10 mouse cellular contexts compared by ENCODE assay signal in the genomic region with DNA sequence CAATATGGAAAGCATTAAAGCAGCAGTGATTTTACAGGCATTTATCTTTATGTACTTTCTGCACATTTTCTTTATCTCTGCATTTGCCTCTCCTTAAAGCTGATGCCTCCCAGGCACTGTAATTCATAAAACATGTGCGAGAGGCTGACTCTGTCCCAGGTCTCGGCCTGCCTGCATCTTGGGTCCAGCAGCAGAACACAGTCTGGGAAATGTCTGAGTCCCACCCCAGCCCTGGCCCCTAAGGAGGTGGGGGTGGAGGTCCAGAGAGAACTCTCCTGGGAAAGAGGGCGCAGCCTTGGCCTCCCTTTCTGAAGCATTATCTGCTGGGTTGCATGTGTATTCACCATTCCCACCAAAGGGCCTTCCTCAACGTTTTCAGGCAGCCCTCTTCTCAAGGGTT.
A peak's percentile ranks its signal among the peaks of the same experiment; 100 is the strongest.
DNase-seq lines count a peak whose midpoint lies in the region; ATAC-seq and TF ChIP-seq lines count a peak whose summit lies in the region.
"Had no signal": no experiment of that assay in that cellular context is flagged by ENCODE, and none has a peak within 500 bp of the region (broad histone marks: within the 10 kb centered on the region; RNA-seq: fewer than 3 reads in every experiment).

No protein-coding gene starts in this region.

- H3K9ac ChIP-seq in hindbrain, embryonic 14.5 days = no peak overlapping the region
- H3K9ac ChIP-seq in hindbrain, embryonic 16.5 days (ENCODE audit: low read depth, low read length) = no peak overlapping the region
- no peak overlapping the region for H3K9ac ChIP-seq in midbrain, embryonic 14.5 days (replicated peaks; ENCODE audit: low read length)
- H3K9ac ChIP-seq in midbrain, postnatal 0 days (replicated peaks; ENCODE audit: low read length, poor library complexity, severe bottlenecking) = no peak overlapping the region
- no peak overlapping the region for H3K9ac ChIP-seq in embryonic facial prominence, embryonic 15.5 days
- H3K9ac ChIP-seq in neural tube, embryonic 14.5 days (replicated peaks; ENCODE audit: low read depth, low read length) = no peak overlapping the region
- H3K9ac ChIP-seq: liver, embryonic 15.5 days had no signal

- H3K9me3 ChIP-seq in hindbrain, embryonic 14.5 days (ENCODE audit: control insufficient read depth, low read length) = no peaks in the 10 kb centered on the region
- no peaks in the 10 kb centered on the region for H3K9me3 ChIP-seq in hindbrain, embryonic 16.5 days (ENCODE audit: control insufficient read depth, low read length)
- H3K9me3 ChIP-seq in midbrain, embryonic 14.5 days (ENCODE audit: control insufficient read depth, low read length) = no peaks in the 10 kb centered on the region
- H3K9me3 ChIP-seq in midbrain, postnatal 0 days (ENCODE audit: low read length) = no peaks in the 10 kb centered on the region
- no peaks in the 10 kb centered on the region for H3K9me3 ChIP-seq in embryonic facial prominence, embryonic 15.5 days (replicated peaks)
- H3K9me3 ChIP-seq in neural tube, embryonic 14.5 days (ENCODE audit: control insufficient read depth, low read length) = no peaks in the 10 kb centered on the region
- H3K9me3 ChIP-seq: liver, embryonic 15.5 days had no signal

- peak overlapping the region; percentile 55; the same call in 1 of the 2 replicates for H3K27ac ChIP-seq in hindbrain, embryonic 14.5 days
- no peak overlapping the region for H3K27ac ChIP-seq in hindbrain, embryonic 16.5 days (ENCODE audit: low read depth, low read length)
- peak overlapping the region; percentile 57 for H3K27ac ChIP-seq in midbrain, embryonic 14.5 days (replicated peaks; ENCODE audit: low read depth, low read length)
- H3K27ac ChIP-seq in midbrain, postnatal 0 days (ENCODE audit: low read depth, low read length) = no peak overlapping the region
- H3K27ac ChIP-seq in embryonic facial prominence, embryonic 15.5 days (replicated peaks) = peak overlapping the region; percentile 60; the same call in 1 of the 2 replicates
- peak overlapping the region; percentile 61; the same call in 1 of the 2 replicates for H3K27ac ChIP-seq in neural tube, embryonic 14.5 days (ENCODE audit: low read depth, low read length)
- H3K27ac ChIP-seq: liver, embryonic 15.5 days had no signal

- ATAC-seq in hindbrain, embryonic 14.5 days (ENCODE audit: low FRiP score) = no peak
- no peak for ATAC-seq in hindbrain, embryonic 16.5 days
- ATAC-seq in midbrain, embryonic 14.5 days (ENCODE audit: low FRiP score, low TSS enrichment) = no peak
- no peak for ATAC-seq in midbrain, postnatal 0 days (ENCODE audit: low FRiP score)
- ATAC-seq in embryonic facial prominence, embryonic 15.5 days (ENCODE audit: insufficient number of reproducible peaks, low FRiP score, low TSS enrichment, low read depth) = no peak
- peak; percentile 60 for ATAC-seq in neural tube, embryonic 14.5 days (ENCODE audit: low read depth)

- TF ChIP-seq CTCF in midbrain, postnatal 0 days (IDR thresholded peaks at IDR 0.05) = no peak

- H3K4me3 ChIP-seq in hindbrain, embryonic 14.5 days (replicated peaks; ENCODE audit: low read length) = no peak overlapping the region
- no peak overlapping the region for H3K4me3 ChIP-seq in hindbrain, embryonic 16.5 days (ENCODE audit: low read length)
- H3K4me3 ChIP-seq in midbrain, embryonic 14.5 days (replicated peaks; ENCODE audit: low read depth, low read length) = no peak overlapping the region
- no peak overlapping the region for H3K4me3 ChIP-seq in midbrain, postnatal 0 days (ENCODE audit: low read depth, low read length)
- no peak overlapping the region for H3K4me3 ChIP-seq in embryonic facial prominence, embryonic 15.5 days (replicated peaks)
- H3K4me3 ChIP-seq in neural tube, embryonic 14.5 days (ENCODE audit: low read depth, low read length) = no peak overlapping the region
- H3K4me3 ChIP-seq: liver, embryonic 15.5 days had no signal

- 57% methylated on average over 4 of the region's 4 CpGs for WGBS in hindbrain, embryonic 14.5 days
- WGBS in hindbrain, embryonic 16.5 days = 46% methylated on average over 4 of the region's 4 CpGs
- 55% methylated on average over 4 of the region's 4 CpGs for WGBS in midbrain, embryonic 14.5 days
- WGBS in midbrain, postnatal 0 days = 65% methylated on average over 4 of the region's 4 CpGs
- 37% methylated on average over 4 of the region's 4 CpGs for WGBS in embryonic facial prominence, embryonic 15.5 days
- 37% methylated on average over 4 of the region's 4 CpGs for WGBS in neural tube, embryonic 14.5 days

- H3K27me3 ChIP-seq in hindbrain, embryonic 14.5 days (ENCODE audit: control insufficient read depth, insufficient read depth, low read length) = no peaks in the 10 kb centered on the region
- H3K27me3 ChIP-seq in hindbrain, embryonic 16.5 days (replicated peaks; ENCODE audit: control insufficient read depth, insufficient read depth, low read length) = no peaks in the 10 kb centered on the region
- H3K27me3 ChIP-seq in midbrain, embryonic 14.5 days (ENCODE audit: control insufficient read depth, insufficient read depth, low read length) = no peaks in the 10 kb centered on the region
- no peaks in the 10 kb centered on the region for H3K27me3 ChIP-seq in midbrain, postnatal 0 days (ENCODE audit: insufficient read depth, low read length)
- no peaks in the 10 kb centered on the region for H3K27me3 ChIP-seq in embryonic facial prominence, embryonic 15.5 days
- H3K27me3 ChIP-seq in neural tube, embryonic 14.5 days (ENCODE audit: control insufficient read depth, insufficient read depth, low read length) = no peaks in the 10 kb centered on the region
- H3K27me3 ChIP-seq: liver, embryonic 15.5 days had no signal

- peaks cover 19% of the 10 kb centered on the region for H3K4me1 ChIP-seq in hindbrain, embryonic 14.5 days (replicated peaks; ENCODE audit: control insufficient read depth, insufficient read depth, low read length)
- peaks cover 3% of the 10 kb centered on the region; the same call in 1 of the 2 replicates for H3K4me1 ChIP-seq in hindbrain, embryonic 16.5 days (ENCODE audit: control insufficient read depth, insufficient read depth, low read depth, low read length)
- peaks cover 12% of the 10 kb centered on the region; the same call in 1 of the 2 replicates for H3K4me1 ChIP-seq in midbrain, embryonic 14.5 days (ENCODE audit: control insufficient read depth, insufficient read depth, low read length)
- H3K4me1 ChIP-seq in midbrain, postnatal 0 days (ENCODE audit: insufficient read depth, low read length) = no peaks in the 10 kb centered on the region
- H3K4me1 ChIP-seq in embryonic facial prominence, embryonic 15.5 days = peaks cover 9% of the 10 kb centered on the region; the same call in 1 of the 2 replicates
- H3K4me1 ChIP-seq in neural tube, embryonic 14.5 days (ENCODE audit: control insufficient read depth, insufficient read depth, low read length) = peaks cover 12% of the 10 kb centered on the region
- H3K4me1 ChIP-seq: liver, embryonic 15.5 days had no signal

- no peak overlapping the region for H3K4me2 ChIP-seq in hindbrain, embryonic 14.5 days (replicated peaks)
- no peak overlapping the region for H3K4me2 ChIP-seq in hindbrain, embryonic 16.5 days (ENCODE audit: low read length)
- no peak overlapping the region for H3K4me2 ChIP-seq in midbrain, embryonic 14.5 days (ENCODE audit: low read length)
- H3K4me2 ChIP-seq in midbrain, postnatal 0 days (ENCODE audit: low read depth, low read length, poor library complexity, severe bottlenecking) = no peak overlapping the region
- no peak overlapping the region for H3K4me2 ChIP-seq in embryonic facial prominence, embryonic 15.5 days (replicated peaks)
- no peak overlapping the region for H3K4me2 ChIP-seq in neural tube, embryonic 14.5 days (ENCODE audit: low read depth, low read length)
- H3K4me2 ChIP-seq: liver, embryonic 15.5 days had no signal

- no peak for DNase-seq in hindbrain, embryonic 14.5 days (ENCODE audit: low spot score)
- peak; percentile 30 for DNase-seq in midbrain, embryonic 14.5 days
- DNase-seq in midbrain, postnatal 0 days (ENCODE audit: low spot score) = no peak
- no peak for DNase-seq in left cerebral cortex, adult 9 months (ENCODE audit: low spot score in 2 of 2)
- DNase-seq: cerebellum, adult 2 months; heart, postnatal 10 days had no signal

- 0 out of 2 replicates have a peak, but pooled peaks cover 10% of the 10 kb centered on the region for H3K36me3 ChIP-seq in hindbrain, embryonic 14.5 days (replicated peaks; ENCODE audit: control insufficient read depth, insufficient read depth)
- H3K36me3 ChIP-seq in hindbrain, embryonic 16.5 days (ENCODE audit: control insufficient read depth, insufficient read depth, low read length) = peaks cover 2% of the 10 kb centered on the region; the same call in 1 of the 2 replicates
- H3K36me3 ChIP-seq in midbrain, embryonic 14.5 days (ENCODE audit: control insufficient read depth, insufficient read depth, low read length) = no peaks in the 10 kb centered on the region; the same call in 1 of the 2 replicates
- no peaks in the 10 kb centered on the region for H3K36me3 ChIP-seq in midbrain, postnatal 0 days (ENCODE audit: insufficient read depth, low read length)
- H3K36me3 ChIP-seq in embryonic facial prominence, embryonic 15.5 days = no peaks in the 10 kb centered on the region
- H3K36me3 ChIP-seq in neural tube, embryonic 14.5 days (ENCODE audit: control insufficient read depth, insufficient read depth, low read length) = no peaks in the 10 kb centered on the region
- H3K36me3 ChIP-seq: liver, embryonic 15.5 days had no signal

Comparison
In these comparisons a context has a peak if more than half of its experiments do, and no peak if none do; other contexts are left out.
1. H3K27ac ChIP-seq: peak in hindbrain, embryonic 14.5 days (single experiment), midbrain, embryonic 14.5 days (single experiment), embryonic facial prominence, embryonic 15.5 days (single experiment) and neural tube, embryonic 14.5 days (single experiment); none in hindbrain, embryonic 16.5 days (single experiment) and midbrain, postnatal 0 days (single experiment).